Mouse (Mus musculus) neural tube, embryonic 12.5 days (tissue): ENCODE results near the gene Ppp6r2. TPM values are rescaled to one million over a fixed set of nuclear protein-coding genes. Genes with fewer than 3 reads are reported as not detected.

Source experiments
- ATAC-seq: fragments of 200-750 bp; cut with Nextera tagmentation; 2 replicates; pipeline ENCODE4 v1.8.0; 2017; ENCODE audit warnings: low read depth, mild to moderate bottlenecking, moderate TSS enrichment, moderate library complexity; ENCODE audit not compliant: low FRiP score
- H3K27ac ChIP-seq: fragments of 300-500 bp; sonication (generic); 2 replicates; pipeline ENCODE4 v1.5.1; 2016
- H3K27me3 ChIP-seq: fragments of 300-500 bp; sonication (generic); replicated peaks from 2 replicates; pipeline ENCODE4 v1.6.1; 2016; ENCODE audit warnings: mild to moderate bottlenecking
- H3K36me3 ChIP-seq: fragments of 300-500 bp; sonication (generic); 2 replicates; pipeline ENCODE4 v1.6.1; 2016; ENCODE audit warnings: mild to moderate bottlenecking
- H3K4me1 ChIP-seq: fragments of 300-500 bp; sonication (generic); 2 replicates; pipeline ENCODE4 v1.6.1; 2016
- H3K4me2 ChIP-seq: fragments of 300-500 bp; sonication (generic); replicated peaks from 2 replicates; pipeline ENCODE4 v1.6.1; 2016; ENCODE audit warnings: mild to moderate bottlenecking
- H3K4me3 ChIP-seq: fragments of 300-500 bp; sonication (generic); 2 replicates; pipeline ENCODE4 v1.5.1; 2016
- H3K9ac ChIP-seq: fragments of 300-500 bp; sonication (generic); 2 replicates; pipeline ENCODE4 v1.6.1; 2016; ENCODE audit warnings: mild to moderate bottlenecking
- H3K9me3 ChIP-seq: fragments of 300-500 bp; sonication (generic); 2 replicates; pipeline ENCODE4 v1.6.1; 2016; ENCODE audit warnings: mild to moderate bottlenecking
- WGBS: fragments of 180-500 bp; shearing (Covaris S2); methylation state at CpG from one replicate; pipeline ENCODE4 v1.1.7; 2016; 5-methylcytosine and 5-hydroxymethylcytosine counted together
- polyA plus RNA-seq: library from polyadenylated mRNA; unstranded; fragments of >200 nt; fragmentation: Nextera tagmentation; extraction: Ambion mirVana; gene quantifications from 2 replicates; pipeline ENCODE4 v1.2.1, GENCODE M21; 2016

The Ppp6r2 gene
- polyA plus RNA-seq, 1 experiment from 2014 or later, result 56.9 TPM

- Histone ChIP-seq H3K4me1 (no peaks in the 10 kb centered on the region), H3K27me3 (no peaks in the 10 kb centered on the region), H3K36me3 (peaks cover 88% of the 10 kb centered on the region), H3K27ac (no peak overlapping the region), H3K9ac (no peak overlapping the region), H3K4me3 (no peak overlapping the region), H3K4me2 (no peak overlapping the region), H3K9me3 (no peaks in the 10 kb centered on the region)
- WGBS, result 81% methylated on average over 2 of the region's 2 CpGs
- ATAC-seq, result no peak
Observed at GRCm38 (mm10) chr15:89284094-89284493, 72.7 kb downstream of the Ppp6r2 start.

GRCm38 (mm10) chr15:89285004-89285403 lies 73.7 kb downstream of the Ppp6r2 start:
- Histone ChIP-seq H3K9ac (no peak overlapping the region), H3K4me1 (no peaks in the 10 kb centered on the region), H3K27me3 (no peaks in the 10 kb centered on the region), H3K27ac (no peak overlapping the region), H3K9me3 (no peaks in the 10 kb centered on the region), H3K4me2 (no peak overlapping the region), H3K36me3 (peaks cover 88% of the 10 kb centered on the region), H3K4me3 (no peak overlapping the region)
- no peak for ATAC-seq

DNA sequence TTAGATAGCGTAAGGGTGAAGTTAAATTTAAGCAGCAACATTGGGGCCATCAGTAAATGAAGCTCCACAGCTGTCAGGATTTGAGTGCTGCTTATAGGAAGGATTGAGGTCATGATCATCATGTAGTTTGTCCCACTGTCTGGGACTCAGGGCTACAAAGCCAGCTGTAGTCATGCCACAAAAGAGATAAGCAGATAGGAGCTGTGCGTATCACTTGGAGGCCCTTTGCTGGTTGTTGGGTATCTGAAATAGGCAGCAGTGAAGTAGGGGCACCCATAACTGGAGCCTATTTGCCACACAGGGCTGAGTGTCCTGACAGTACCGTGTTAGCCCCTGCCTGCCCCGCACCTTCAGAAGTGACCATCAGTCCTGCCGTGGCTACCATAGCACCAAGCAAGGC lies 74.1 kb downstream of the Ppp6r2 start:
- no peak overlapping the region for H3K27ac ChIP-seq

GRCm38 (mm10) chr15:89286114-89286513 lies 74.8 kb downstream of the Ppp6r2 start:
- no peak overlapping the region for H3K9ac ChIP-seq
- no peak overlapping the region for H3K4me3 ChIP-seq
- peaks cover 87% of the 10 kb centered on the region for H3K36me3 ChIP-seq
- H3K27ac ChIP-seq, result no peak overlapping the region
- H3K4me2 ChIP-seq, result no peak overlapping the region
- H3K27me3 ChIP-seq, result no peaks in the 10 kb centered on the region
- no peaks in the 10 kb centered on the region for H3K9me3 ChIP-seq
- H3K4me1 ChIP-seq, result no peaks in the 10 kb centered on the region
- ATAC-seq, result no peak
- WGBS, result 91% methylated on average over 7 of the region's 7 CpGs

More for the DNA sequence above, 74.1 kb downstream of the Ppp6r2 start:
- Histone ChIP-seq H3K9ac (no peak overlapping the region), H3K27me3 (no peaks in the 10 kb centered on the region), H3K4me1 (no peaks in the 10 kb centered on the region), H3K9me3 (no peaks in the 10 kb centered on the region), H3K36me3 (peaks cover 88% of the 10 kb centered on the region), H3K4me3 (no peak overlapping the region), H3K4me2 (no peak overlapping the region)
- WGBS, result 92% methylated on average over 5 of the region's 5 CpGs
- ATAC-seq, result no peak

- 92% methylated on average over 5 of the region's 5 CpGs for WGBS
- H3K9ac ChIP-seq, result no peak overlapping the region
- no peaks in the 10 kb centered on the region for H3K9me3 ChIP-seq
- H3K4me1 ChIP-seq, result no peaks in the 10 kb centered on the region
- ATAC-seq, result no peak
- H3K27me3 ChIP-seq, result no peaks in the 10 kb centered on the region
- no peak overlapping the region for H3K27ac ChIP-seq
- H3K4me2 ChIP-seq, result no peak overlapping the region
- H3K4me3 ChIP-seq, result no peak overlapping the region
- H3K36me3 ChIP-seq, result peaks cover 86% of the 10 kb centered on the region
Observed at GRCm38 (mm10) chr15:89286582-89286981, 75.2 kb downstream of the Ppp6r2 start.

DNA sequence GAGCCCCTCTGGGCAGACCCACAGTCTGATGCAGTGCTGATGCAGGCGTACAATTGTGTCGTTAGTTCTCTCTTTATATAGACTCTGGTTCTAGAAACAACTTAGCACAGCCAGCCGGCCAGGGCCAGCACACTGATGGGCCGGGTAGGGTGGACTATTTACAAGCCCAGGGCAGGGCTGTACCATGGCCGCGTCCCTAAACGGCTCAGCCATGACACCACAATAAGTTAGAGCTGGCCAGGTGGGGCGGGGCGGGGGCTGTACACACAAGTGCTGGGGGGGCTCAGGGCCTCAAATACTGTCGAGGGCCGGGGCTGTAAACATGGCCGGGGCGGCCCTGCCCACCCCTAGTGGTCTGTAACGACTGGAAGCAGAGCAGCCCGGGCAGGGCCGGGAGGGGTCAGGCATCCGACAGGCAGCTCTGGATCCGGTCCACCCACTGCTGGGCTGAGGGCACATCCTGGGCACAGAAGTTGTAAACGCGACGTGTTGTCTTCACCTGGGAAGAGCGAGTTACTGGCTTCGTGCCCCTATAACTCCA lies 76.9 kb downstream of the Ppp6r2 start:
- Histone ChIP-seq H3K4me2 (no peak overlapping the region), H3K27me3 (no peaks in the 10 kb centered on the region), H3K36me3 (peaks cover 86% of the 10 kb centered on the region), H3K27ac (no peak overlapping the region), H3K9ac (no peak overlapping the region), H3K9me3 (no peaks in the 10 kb centered on the region), H3K4me1 (no peaks in the 10 kb centered on the region), H3K4me3 (no peak overlapping the region)
- ATAC-seq, result peak; percentile 35; the same call in 1 of the 2 replicates
- 86% methylated on average over 23 of the region's 23 CpGs for WGBS

- Histone ChIP-seq H3K4me3 (no peak overlapping the region), H3K27ac (no peak overlapping the region), H3K4me2 (no peak overlapping the region), H3K4me1 (no peaks in the 10 kb centered on the region), H3K9me3 (no peaks in the 10 kb centered on the region), H3K27me3 (no peaks in the 10 kb centered on the region), H3K36me3 (peaks cover 86% of the 10 kb centered on the region), H3K9ac (no peak overlapping the region)
- ATAC-seq, result no peak
- WGBS, result 97% methylated on average over 11 of the region's 11 CpGs
Observed at GRCm38 (mm10) chr15:89289455-89289854, 78.1 kb downstream of the Ppp6r2 start.

- peaks cover 94% of the 10 kb centered on the region for H3K36me3 ChIP-seq
- no peaks in the 10 kb centered on the region for H3K4me1 ChIP-seq
- no peaks in the 10 kb centered on the region for H3K9me3 ChIP-seq
- no peaks in the 10 kb centered on the region for H3K27me3 ChIP-seq
- no peak for ATAC-seq
- no peak overlapping the region for H3K4me2 ChIP-seq
- H3K9ac ChIP-seq, result no peak overlapping the region
- 90% methylated on average over 3 of the region's 3 CpGs for WGBS
- H3K27ac ChIP-seq, result no peak overlapping the region
- no peak overlapping the region for H3K4me3 ChIP-seq
Observed at GRCm38 (mm10) chr15:89291521-89291920, 80.2 kb downstream of the Ppp6r2 start.

DNA sequence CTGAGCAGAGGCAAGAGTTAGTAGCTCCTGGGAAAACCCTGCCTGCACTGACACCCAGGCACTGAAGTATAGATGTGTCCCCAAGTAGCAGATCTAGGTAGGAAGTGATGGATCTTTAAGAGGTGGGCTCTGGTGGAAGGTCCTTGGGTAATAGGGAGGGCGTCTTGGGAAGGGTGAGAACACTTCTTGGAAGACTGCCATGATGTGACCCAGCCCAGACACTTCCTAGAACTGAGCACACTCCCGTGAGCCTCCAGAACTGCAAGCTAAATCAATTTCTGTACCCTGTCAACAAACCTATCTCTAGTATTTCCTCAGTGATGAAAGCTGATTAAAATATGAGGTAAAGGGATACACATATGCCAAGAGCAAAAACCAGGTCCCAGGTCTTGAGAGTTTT lies 81.4 kb downstream of the Ppp6r2 start:
- WGBS, result 96% methylated on average over 2 of the region's 2 CpGs
- no peak overlapping the region for H3K4me2 ChIP-seq
- H3K4me3 ChIP-seq, result no peak overlapping the region
- H3K27me3 ChIP-seq, result no peaks in the 10 kb centered on the region
- no peaks in the 10 kb centered on the region for H3K9me3 ChIP-seq
- peaks cover 96% of the 10 kb centered on the region for H3K36me3 ChIP-seq
- no peak overlapping the region for H3K27ac ChIP-seq
- H3K9ac ChIP-seq, result no peak overlapping the region
- H3K4me1 ChIP-seq, result no peaks in the 10 kb centered on the region
- ATAC-seq, result no peak

GRCm38 (mm10) chr15:89293778-89294177 lies 82.4 kb downstream of the Ppp6r2 start:
- Histone ChIP-seq H3K27ac (no peak overlapping the region), H3K4me3 (no peak overlapping the region), H3K4me2 (no peak overlapping the region), H3K4me1 (no peaks in the 10 kb centered on the region), H3K9ac (no peak overlapping the region), H3K27me3 (no peaks in the 10 kb centered on the region), H3K9me3 (no peaks in the 10 kb centered on the region), H3K36me3 (peaks cover 92% of the 10 kb centered on the region)
- WGBS, result 93% methylated on average over 10 of the region's 10 CpGs
- no peak for ATAC-seq

DNA sequence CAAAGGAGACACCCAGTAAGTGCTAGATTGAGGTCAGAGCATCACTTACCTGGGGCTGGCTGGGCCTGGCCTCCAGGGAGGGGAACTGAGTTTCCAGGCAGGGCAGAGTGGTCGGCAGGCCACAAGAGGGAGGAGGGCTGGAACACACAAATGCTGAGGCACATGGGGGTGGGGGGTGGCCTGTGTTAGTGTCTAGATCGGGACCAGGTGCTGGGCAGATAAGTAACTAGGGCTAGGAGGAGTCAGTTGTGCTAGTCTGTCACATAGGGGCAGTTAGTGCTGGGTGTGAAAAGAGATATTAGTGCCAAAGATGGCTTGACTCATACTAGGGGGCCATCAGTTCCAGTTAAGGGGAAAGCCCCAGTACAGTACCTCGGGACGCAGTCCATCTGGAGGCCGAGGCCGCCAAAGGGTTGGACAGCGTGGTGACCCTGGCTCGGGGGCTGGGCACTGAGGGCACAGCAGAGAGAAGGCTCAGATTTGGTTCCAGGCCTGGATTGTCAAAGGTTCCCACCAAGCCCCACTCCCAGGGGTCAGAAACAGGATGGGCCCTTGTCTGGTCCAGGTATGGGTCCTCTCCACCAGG lies 84.3 kb downstream of the Ppp6r2 start:
- no peak for ATAC-seq
- no peaks in the 10 kb centered on the region for H3K4me1 ChIP-seq
- H3K9me3 ChIP-seq, result no peaks in the 10 kb centered on the region
- H3K4me2 ChIP-seq, result no peak overlapping the region
- H3K27me3 ChIP-seq, result no peaks in the 10 kb centered on the region
- no peak overlapping the region for H3K4me3 ChIP-seq
- WGBS, result 94% methylated on average over 8 of the region's 8 CpGs
- H3K36me3 ChIP-seq, result peaks cover 91% of the 10 kb centered on the region
- no peak overlapping the region for H3K27ac ChIP-seq
- H3K9ac ChIP-seq, result no peak overlapping the region

- WGBS, result 97% methylated on average over 1 of the region's 1 CpGs
- peaks cover 93% of the 10 kb centered on the region for H3K36me3 ChIP-seq
- H3K4me3 ChIP-seq, result no peak overlapping the region
Observed at GRCm38 (mm10) chr15:89296465-89296864, 85.1 kb downstream of the Ppp6r2 start.

DNA sequence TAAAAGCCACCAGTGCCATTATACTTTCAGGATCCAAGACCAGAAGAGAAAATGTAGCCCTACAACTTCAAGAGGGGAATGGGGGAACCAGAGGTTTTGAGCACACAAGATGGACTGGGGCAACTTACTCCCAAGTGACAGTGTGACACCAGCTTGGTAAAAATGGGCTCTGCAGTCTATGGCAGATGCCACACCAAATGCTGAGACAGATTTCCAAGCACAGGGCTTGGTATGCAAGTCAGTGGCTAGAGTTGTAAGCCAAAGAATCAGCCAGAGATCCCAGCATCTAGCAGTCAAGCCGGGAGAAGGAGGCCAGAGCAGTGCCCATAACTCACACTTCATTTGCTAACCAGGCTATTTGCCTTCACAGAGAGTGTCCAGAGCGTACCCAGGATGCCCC lies 86.3 kb downstream of the Ppp6r2 start:
- no peaks in the 10 kb centered on the region for H3K9me3 ChIP-seq
- H3K4me3 ChIP-seq, result no peak overlapping the region
- no peak overlapping the region for H3K9ac ChIP-seq
- WGBS, result 91% methylated on average over 2 of the region's 2 CpGs
- H3K4me2 ChIP-seq, result no peak overlapping the region
- H3K27ac ChIP-seq, result no peak overlapping the region
- H3K4me1 ChIP-seq, result no peaks in the 10 kb centered on the region
- H3K27me3 ChIP-seq, result no peaks in the 10 kb centered on the region
- ATAC-seq, result no peak
- peaks cover 93% of the 10 kb centered on the region for H3K36me3 ChIP-seq

More at GRCm38 (mm10) chr15:89296465-89296864, 85.1 kb downstream of the Ppp6r2 start:
- no peak for ATAC-seq
- Histone ChIP-seq H3K9ac (no peak overlapping the region), H3K4me2 (no peak overlapping the region), H3K27me3 (no peaks in the 10 kb centered on the region), H3K27ac (no peak overlapping the region), H3K4me1 (no peaks in the 10 kb centered on the region), H3K9me3 (no peaks in the 10 kb centered on the region)
